Mouse (Mus musculus) liver, embryonic 14.5 days (tissue): Measurements from ENCODE around the gene Mbnl2. TPM values are rescaled to one million over a fixed set of nuclear protein-coding genes. Genes with fewer than 3 reads are reported as not detected.

Experiments
- ATAC-seq: fragments of 200-750 bp; cut with Nextera tagmentation; 2 replicates; pipeline ENCODE4 v1.8.0; 2017; ENCODE audit warnings: moderate number of reproducible peaks, mild to moderate bottlenecking, moderate library complexity; ENCODE audit not compliant: insufficient read depth
- DNase-seq, 3 experiments: peaks; one replicate each; pipeline ENCODE4 v3.0.0-alpha.2; 2012 to 2013; ENCODE audit warnings: low read depth in 3 of 3, low spot score in 3 of 3
- H3K27ac ChIP-seq: fragments of 300-500 bp; sonication (generic); 2 replicates; pipeline ENCODE4 v1.5.1; 2014; ENCODE audit warnings: moderate library complexity, mild to moderate bottlenecking, control low read depth, inconsistent platforms
- H3K27me3 ChIP-seq: fragments of 300-500 bp; sonication (generic); 2 replicates; pipeline ENCODE4 v1.6.1; 2014; ENCODE audit warnings: mild to moderate bottlenecking, low read length, moderate library complexity; ENCODE audit not compliant: control insufficient read depth, insufficient read depth
- H3K36me3 ChIP-seq: fragments of 300-500 bp; sonication (generic); replicated peaks from 2 replicates; pipeline ENCODE4 v1.6.1; 2014; ENCODE audit warnings: low read depth; ENCODE audit not compliant: control insufficient read depth, insufficient read depth
- H3K4me1 ChIP-seq, 2 experiments: fragments of 200-500 bp in 1 of 2; fragments of 300-500 bp in 1 of 2; sonication (generic) in 1 of 2; replicated peaks; 2 replicates each; pipeline ENCODE4 v1.6.1; 2012 to 2014; ENCODE audit warnings: antibody characterized with exemption in 1 of 2, inconsistent platforms in 1 of 2, low read length in 1 of 2; ENCODE audit not compliant: control insufficient read depth in 2 of 2, insufficient read depth in 2 of 2
- H3K4me2 ChIP-seq: fragments of 300-500 bp; sonication (generic); 2 replicates; pipeline ENCODE4 v1.6.1; 2014; ENCODE audit warnings: low read depth, mild to moderate bottlenecking, control low read depth, moderate library complexity
- H3K4me3 ChIP-seq, 2 experiments: fragments of 200-500 bp in 1 of 2; fragments of 300-500 bp in 1 of 2; sonication (generic) in 1 of 2; 2 replicates each; pipeline ENCODE4 v1.5.1; 2012 to 2014; ENCODE audit warnings: low read depth in 2 of 2, low read length in 2 of 2, mild to moderate bottlenecking in 2 of 2, control low read depth in 1 of 2, inconsistent platforms in 1 of 2, moderate library complexity in 1 of 2; ENCODE audit not compliant: insufficient read depth in 1 of 2
- H3K9ac ChIP-seq: fragments of 300-500 bp; sonication (generic); replicated peaks from 2 replicates; pipeline ENCODE4 v1.6.1; 2014; ENCODE audit warnings: mild to moderate bottlenecking, control low read depth, moderate library complexity
- H3K9me3 ChIP-seq: fragments of 300-500 bp; sonication (generic); 2 replicates; pipeline ENCODE4 v1.6.1; 2016; ENCODE audit warnings: low read length, mixed read lengths; ENCODE audit not compliant: control insufficient read depth
- CTCF ChIP-seq: IDR thresholded peaks from 2 replicates; pipeline ENCODE4 v1.5.1; 2016; ENCODE audit warnings: antibody characterized with exemption, low read depth, control low read depth
- EP300 ChIP-seq: IDR thresholded peaks from 2 replicates; pipeline ENCODE4 v1.6.1; 2016; ENCODE audit warnings: antibody characterized with exemption, low read depth
- WGBS: fragments of 180-500 bp; shearing (Covaris S2); extraction: QIAGEN DNeasy Blood & Tissue Kit; methylation state at CpG from one replicate; pipeline ENCODE4 v1.1.7; 2014; ENCODE audit not compliant: insufficient replicate concordance; 5-methylcytosine and 5-hydroxymethylcytosine counted together
- polyA plus RNA-seq, 2 experiments: library from polyadenylated mRNA; depleted of rRNA in 1 of 2; stranded (reverse) in 1 of 2; unstranded in 1 of 2; fragments of >200 nt; fragmentation: Nextera tagmentation in 1 of 2; extraction: Ambion mirVana in 1 of 2; gene quantifications; 2 replicates each; pipeline versions ENCODE4 v1.2.1 to v1.2.3; 2012 to 2014

Gene Mbnl2
- polyA plus RNA-seq, 2 experiments: 6.5 to 13.5 TPM

DNA sequence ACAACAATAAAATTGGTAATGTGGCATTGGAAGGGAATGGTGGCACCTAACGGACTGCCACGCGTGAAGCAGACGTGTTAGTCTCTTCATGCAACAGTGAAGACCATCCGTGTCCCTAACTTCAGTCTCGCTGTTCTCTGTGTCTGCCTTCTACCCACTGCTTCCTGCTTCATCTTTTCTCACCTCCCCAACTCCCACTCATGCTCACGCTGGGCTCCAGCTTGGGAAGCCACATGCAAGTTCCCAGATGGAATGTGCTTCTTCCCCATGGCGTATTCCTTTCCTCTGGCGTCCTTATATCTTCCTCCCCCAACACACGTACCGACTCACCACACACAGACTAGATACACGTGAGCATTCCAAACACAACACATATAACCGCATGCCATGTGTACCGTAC, 99.3 kb downstream of the Mbnl2 start:
- Histone ChIP-seq H3K27ac (no peak overlapping the region), H3K27me3 (no peaks in the 10 kb centered on the region), H3K4me3 (no peak overlapping the region), H3K4me1 (peaks cover 0 to 3% of the 10 kb centered on the region in 2 experiments; a peak in 2 of 4 replicates), H3K9me3 (no peaks in the 10 kb centered on the region), H3K9ac (no peak overlapping the region), H3K4me2 (no peak overlapping the region), H3K36me3 (no peaks in the 10 kb centered on the region)
- ATAC-seq (no peak), DNase-seq (no peak)
- 78% methylated on average over 14 of the region's 14 CpGs for WGBS
- no peak for TF ChIP-seq EP300
- TF ChIP-seq CTCF: no peak

GRCm38 (mm10) chr14:120377192-120377591, 101.7 kb downstream of the Mbnl2 start:
- Histone ChIP-seq H3K4me1 (peaks cover 0 to 3% of the 10 kb centered on the region in 2 experiments; a peak in 2 of 4 replicates), H3K27ac (no peak overlapping the region), H3K4me3 (no peak overlapping the region), H3K4me2 (no peak overlapping the region), H3K36me3 (no peaks in the 10 kb centered on the region), H3K27me3 (no peaks in the 10 kb centered on the region), H3K9ac (no peak overlapping the region), H3K9me3 (no peaks in the 10 kb centered on the region)
- WGBS: 60% methylated on average over 4 of the region's 4 CpGs
- TF ChIP-seq EP300 (no peak), CTCF (no peak)
- no peak for DNase-seq
- no peak for ATAC-seq

GRCm38 (mm10) chr14:120378002-120378401, 102.5 kb downstream of the Mbnl2 start:
- H3K36me3 ChIP-seq: no peaks in the 10 kb centered on the region
- WGBS: 76% methylated on average over 8 of the region's 8 CpGs
- DNase-seq (no peak), ATAC-seq (no peak)
- TF ChIP-seq EP300 (no peak), CTCF (no peak)
- no peaks in the 10 kb centered on the region for H3K27me3 ChIP-seq
- H3K27ac ChIP-seq: no peak overlapping the region
- H3K4me2 ChIP-seq: no peak overlapping the region
- peaks cover 0 to 3% of the 10 kb centered on the region in 2 experiments; a peak in 2 of 4 replicates for H3K4me1 ChIP-seq
- no peak overlapping the region for H3K4me3 ChIP-seq
- no peaks in the 10 kb centered on the region for H3K9me3 ChIP-seq
- no peak overlapping the region for H3K9ac ChIP-seq

GRCm38 (mm10) chr14:120379716-120380115, 104.2 kb downstream of the Mbnl2 start:
- H3K36me3 ChIP-seq: no peaks in the 10 kb centered on the region
- no peak overlapping the region for H3K4me2 ChIP-seq
- no peaks in the 10 kb centered on the region for H3K27me3 ChIP-seq
- H3K9me3 ChIP-seq: no peaks in the 10 kb centered on the region
- no peak overlapping the region for H3K4me3 ChIP-seq
- H3K4me1 ChIP-seq: peaks cover 0 to 3% of the 10 kb centered on the region in 2 experiments; a peak in 2 of 4 replicates
- H3K27ac ChIP-seq: no peak overlapping the region
- DNase-seq (no peak), ATAC-seq (no peak)
- TF ChIP-seq CTCF (no peak), EP300 (no peak)
- H3K9ac ChIP-seq: no peak overlapping the region
- 60% methylated on average over 4 of the region's 4 CpGs for WGBS

DNA sequence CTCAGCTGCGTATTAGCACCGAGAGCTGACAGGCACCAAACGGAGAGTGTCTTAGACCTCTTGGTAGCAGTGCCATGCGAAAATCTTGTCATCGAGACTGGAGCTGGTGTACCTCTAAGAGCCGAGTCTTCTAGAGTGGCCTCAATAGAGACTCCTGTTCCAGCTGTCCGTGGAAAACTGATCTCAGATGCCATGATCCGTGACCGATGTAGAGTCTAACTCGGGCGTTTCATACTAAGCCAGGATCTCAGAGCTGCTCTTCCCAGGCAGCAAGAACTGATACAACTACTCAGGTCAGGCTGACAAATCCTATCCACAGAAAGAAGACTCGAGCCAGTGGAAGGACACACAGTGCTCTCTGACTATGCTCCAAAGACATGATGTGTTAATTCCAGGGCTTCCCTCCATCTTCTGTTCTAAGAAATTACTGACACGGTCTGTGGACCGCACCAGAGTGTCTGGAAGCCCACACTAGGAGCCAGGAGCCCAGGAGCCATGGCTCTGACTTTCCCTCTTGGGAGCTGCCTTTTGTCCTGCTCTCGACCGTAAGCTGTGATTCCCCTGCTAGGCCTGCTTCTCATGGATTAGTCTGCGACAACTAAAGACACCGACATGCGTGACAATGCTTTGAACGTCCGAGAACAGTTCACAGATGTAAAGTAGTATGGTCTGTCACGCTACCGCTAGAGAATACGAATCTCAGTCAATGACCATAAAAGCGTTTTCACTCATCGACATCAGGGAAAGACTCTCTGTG, 106.1 kb downstream of the Mbnl2 start:
- no peaks in the 10 kb centered on the region for H3K9me3 ChIP-seq
- no peak overlapping the region for H3K27ac ChIP-seq
- 83% methylated on average over 26 of the region's 26 CpGs for WGBS

More for the DNA sequence above, 106.1 kb downstream of the Mbnl2 start:
- H3K4me2 ChIP-seq: no peak overlapping the region
- no peak overlapping the region for H3K9ac ChIP-seq
- ATAC-seq (no peak), DNase-seq (no peak)
- no peak for TF ChIP-seq CTCF
- no peak for TF ChIP-seq EP300
- H3K27me3 ChIP-seq: no peaks in the 10 kb centered on the region
- H3K4me3 ChIP-seq: no peak overlapping the region
- peaks cover 0 to 3% of the 10 kb centered on the region in 2 experiments; a peak in 2 of 4 replicates for H3K4me1 ChIP-seq
- H3K36me3 ChIP-seq: no peaks in the 10 kb centered on the region
